Mouse (Mus musculus) midbrain, embryonic 15.5 days (tissue): ENCODE results near the gene Timp2. TPM values are rescaled to one million over a fixed set of nuclear protein-coding genes. Genes with fewer than 3 reads are reported as not detected.
A peak's percentile ranks its signal among the peaks of the same experiment; 100 is the strongest.
"Not testable (repeated sequence)": the region's sequence is repeated elsewhere in the genome, so short reads cannot be mapped to it uniquely, and the experiment has no call there.

Source experiments
- ATAC-seq: fragments of 200-750 bp; cut with Nextera tagmentation; replicated peaks from 2 replicates; pipeline ENCODE4 v1.8.0; 2017; ENCODE audit warnings: moderate TSS enrichment
- H3K27ac ChIP-seq: fragments of 300-500 bp; sonication (generic); 2 replicates; pipeline ENCODE4 v1.5.1; 2015; ENCODE audit warnings: mild to moderate bottlenecking, inconsistent platforms
- H3K27me3 ChIP-seq: fragments of 300-500 bp; sonication (generic); replicated peaks from 2 replicates; pipeline ENCODE4 v1.6.1; 2015; ENCODE audit warnings: inconsistent platforms
- H3K36me3 ChIP-seq: fragments of 300-500 bp; sonication (generic); replicated peaks from 2 replicates; pipeline ENCODE4 v1.6.1; 2015; ENCODE audit warnings: inconsistent platforms
- H3K4me1 ChIP-seq: fragments of 300-500 bp; sonication (generic); 2 replicates; pipeline ENCODE4 v1.6.1; 2015; ENCODE audit warnings: inconsistent platforms
- H3K4me2 ChIP-seq: fragments of 300-500 bp; sonication (generic); 2 replicates; pipeline ENCODE4 v1.6.1; 2015; ENCODE audit warnings: inconsistent platforms, mild to moderate bottlenecking, moderate library complexity
- H3K4me3 ChIP-seq: fragments of 300-500 bp; sonication (generic); 2 replicates; pipeline ENCODE4 v1.5.1; 2015; ENCODE audit warnings: mild to moderate bottlenecking, inconsistent platforms
- H3K9ac ChIP-seq: fragments of 300-500 bp; sonication (generic); 2 replicates; pipeline ENCODE4 v1.6.1; 2015; ENCODE audit warnings: mild to moderate bottlenecking, inconsistent platforms
- H3K9me3 ChIP-seq: fragments of 300-500 bp; sonication (generic); 2 replicates; pipeline ENCODE4 v1.6.1; 2016; ENCODE audit warnings: inconsistent platforms
- WGBS: fragments of 180-500 bp; shearing (Covaris S2); methylation state at CpG from one replicate; pipeline ENCODE4 v1.1.7; 2015; ENCODE audit warnings: mixed read lengths; 5-methylcytosine and 5-hydroxymethylcytosine counted together
- polyA plus RNA-seq: library from polyadenylated mRNA; unstranded; fragments of >200 nt; fragmentation: Nextera tagmentation; extraction: Ambion mirVana; gene quantifications from 2 replicates; pipeline ENCODE4 v1.2.1, GENCODE M21; 2015

Timp2 gene
- polyA plus RNA-seq, 1 experiment from 2014 or later: 83.6 TPM

- H3K36me3 ChIP-seq: peaks cover 14% of the 10 kb centered on the region; the same call in 1 of the 2 replicates
- not testable (repeated sequence) for H3K9me3 ChIP-seq, ATAC-seq, H3K9ac ChIP-seq, H3K4me3 ChIP-seq, H3K4me1 ChIP-seq, H3K4me2 ChIP-seq, H3K27ac ChIP-seq, H3K27me3 ChIP-seq
- WGBS: 95% methylated on average over 4 of the region's 4 CpGs
These were observed 51.6 kb downstream of the Timp2 start for GRCm38 (mm10) chr11:118303959-118304358.

- Histone ChIP-seq H3K36me3 (0 out of 2 replicates have a peak, but pooled peaks cover 5% of the 10 kb centered on the region), H3K9ac (no peak overlapping the region), H3K27ac (no peak overlapping the region), H3K27me3 (no peaks in the 10 kb centered on the region), H3K4me3 (no peak overlapping the region), H3K4me2 (no peak overlapping the region), H3K9me3 (no peaks in the 10 kb centered on the region), H3K4me1 (0 out of 2 replicates have a peak, but pooled peaks cover 3% of the 10 kb centered on the region)
- 74% methylated on average over 2 of the region's 2 CpGs for WGBS
- no peak for ATAC-seq
These were observed 56.7 kb downstream of the Timp2 start for GRCm38 (mm10) chr11:118298810-118299209.

DNA sequence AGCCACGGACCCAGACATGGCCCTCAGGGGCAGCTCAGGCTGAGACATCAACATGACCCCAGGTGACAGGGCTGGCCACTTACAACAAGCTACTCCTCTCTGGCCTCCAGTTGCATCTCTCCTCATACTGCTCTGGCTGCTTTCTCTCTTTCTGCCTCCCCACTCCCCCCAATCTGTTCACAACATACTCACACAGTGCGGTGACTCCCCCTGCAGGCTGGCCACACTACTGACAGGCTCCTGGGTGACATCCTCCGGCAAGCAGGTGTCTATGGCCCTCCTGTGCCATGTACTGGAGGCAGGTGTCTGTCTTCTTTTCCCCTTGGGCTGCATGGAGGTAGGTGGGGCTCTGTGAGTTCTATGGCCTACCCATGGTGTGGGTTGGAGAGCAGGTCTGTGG lies 57.6 kb downstream of the Timp2 start:
- Histone ChIP-seq H3K9ac (no peak overlapping the region), H3K27ac (no peak overlapping the region), H3K4me1 (0 out of 2 replicates have a peak, but pooled peaks cover 3% of the 10 kb centered on the region), H3K4me3 (no peak overlapping the region), H3K4me2 (no peak overlapping the region), H3K27me3 (no peaks in the 10 kb centered on the region), H3K9me3 (no peaks in the 10 kb centered on the region), H3K36me3 (no peaks in the 10 kb centered on the region)
- 83% methylated on average over 3 of the region's 3 CpGs for WGBS
- no peak for ATAC-seq

DNA sequence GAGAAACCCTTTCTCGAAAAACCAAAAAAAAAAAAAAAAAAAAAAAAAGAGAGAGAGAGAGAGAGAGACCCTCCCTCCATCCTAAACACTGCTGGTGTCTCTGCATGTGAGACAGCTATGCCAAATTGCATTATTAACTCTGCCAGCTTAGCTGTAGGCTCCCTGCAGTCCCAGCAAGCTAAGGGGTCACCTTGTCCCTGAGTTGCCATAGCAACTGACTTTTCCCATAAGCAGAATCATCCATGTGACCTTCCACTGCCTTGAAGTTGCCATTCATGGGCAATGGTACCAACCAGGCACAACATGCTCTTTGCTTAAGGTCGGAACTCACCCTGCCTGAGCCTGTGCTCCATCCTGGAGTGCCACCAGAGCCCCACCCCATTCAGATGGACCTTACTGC lies 60.5 kb downstream of the Timp2 start:
- H3K36me3 ChIP-seq: no peaks in the 10 kb centered on the region
- no peak for ATAC-seq
- no peak overlapping the region for H3K9ac ChIP-seq
- no peaks in the 10 kb centered on the region for H3K9me3 ChIP-seq
- H3K4me2 ChIP-seq: no peak overlapping the region
- no peaks in the 10 kb centered on the region for H3K27me3 ChIP-seq
- 72% methylated on average over 2 of the region's 2 CpGs for WGBS
- peak overlapping the region; percentile 39; the same call in 1 of the 2 replicates for H3K27ac ChIP-seq
- peaks cover 12% of the 10 kb centered on the region for H3K4me1 ChIP-seq
- no peak overlapping the region for H3K4me3 ChIP-seq

GRCm38 (mm10) chr11:118292671-118293070 lies 62.9 kb downstream of the Timp2 start:
- no peaks in the 10 kb centered on the region for H3K36me3 ChIP-seq
- H3K4me3 ChIP-seq: no peak overlapping the region
- H3K9me3 ChIP-seq: no peaks in the 10 kb centered on the region
- WGBS: 56% methylated on average over 6 of the region's 6 CpGs
- no peak overlapping the region for H3K4me2 ChIP-seq
- peaks cover 27% of the 10 kb centered on the region for H3K4me1 ChIP-seq
- ATAC-seq: no peak
- H3K27me3 ChIP-seq: no peaks in the 10 kb centered on the region
- no peak overlapping the region for H3K27ac ChIP-seq
- H3K9ac ChIP-seq: no peak overlapping the region

DNA sequence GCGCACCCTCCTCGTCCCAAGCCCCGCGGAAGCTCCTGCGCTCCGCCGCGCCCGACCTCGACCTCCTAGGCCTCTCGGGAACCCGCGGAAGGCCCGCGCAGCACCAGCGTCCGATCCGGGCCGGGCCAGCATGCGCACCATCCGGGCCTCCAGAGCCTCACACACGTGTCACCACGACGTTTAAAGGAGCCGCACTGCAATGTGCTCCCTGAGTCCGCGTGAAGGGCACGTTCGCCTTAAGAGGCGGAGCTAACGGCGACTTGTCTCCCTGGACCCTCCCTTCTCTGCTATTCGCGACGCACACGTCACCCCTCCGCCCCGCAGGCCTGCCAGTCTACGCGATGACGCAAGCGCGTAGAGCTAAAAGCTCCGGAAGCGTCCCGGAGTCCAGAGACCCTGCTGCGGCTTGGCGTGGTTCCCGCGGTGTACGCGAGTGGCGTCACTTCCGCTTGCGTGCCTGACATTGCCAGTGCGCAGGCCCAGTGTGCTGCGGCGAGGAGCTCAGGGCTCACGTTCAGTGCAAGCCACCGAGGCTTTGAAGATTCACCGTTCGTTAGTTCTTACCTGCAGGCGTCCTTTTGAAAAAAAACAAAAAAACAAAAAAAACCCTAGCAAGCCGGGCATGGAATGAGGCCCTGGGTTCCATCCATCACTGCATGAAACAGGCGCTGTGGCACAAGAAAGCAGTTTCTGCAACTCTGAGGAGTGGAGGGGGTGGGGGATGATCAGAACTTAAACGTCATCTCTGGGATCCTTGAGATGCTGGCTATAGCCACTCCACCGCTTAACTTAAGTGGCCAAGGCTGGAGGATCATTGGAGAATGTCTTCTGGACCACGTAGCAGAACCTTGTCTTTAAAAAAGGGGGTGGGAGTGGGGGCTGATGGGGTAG lies 65.3 kb downstream of the Timp2 start, which contains the start of gene Usp36:
Usp36 (minus strand) TSS at position 246 of the 891 bp plus-strand sequence.
- ATAC-seq: peak; percentile 99
- Histone ChIP-seq H3K4me2 (peak within 1 kb of the TSS; percentile 91), H3K36me3 (peaks cover 13% of the 10 kb centered on the region), H3K9ac (peak within 1 kb of the TSS; percentile 90), H3K4me3 (peak within 1 kb of the TSS; percentile 90), H3K27me3 (no peaks in the 10 kb centered on the region), H3K4me1 (peaks cover 28% of the 10 kb centered on the region), H3K27ac (peak within 1 kb of the TSS; percentile 94), H3K9me3 (no peaks in the 10 kb centered on the region)
- WGBS: under 1% methylated on average over 68 of the region's 68 CpGs

- H3K4me3 ChIP-seq: peak overlapping the region; percentile 90
- peaks cover 20% of the 10 kb centered on the region for H3K36me3 ChIP-seq
- H3K9me3 ChIP-seq: no peaks in the 10 kb centered on the region
- H3K4me2 ChIP-seq: peak overlapping the region; percentile 88
- H3K27ac ChIP-seq: peak overlapping the region; percentile 85
- peak; percentile 35 for ATAC-seq
- H3K27me3 ChIP-seq: no peaks in the 10 kb centered on the region
- WGBS: under 1% methylated on average over 22 of the region's 22 CpGs
- peaks cover 27% of the 10 kb centered on the region for H3K4me1 ChIP-seq
- H3K9ac ChIP-seq: peak overlapping the region; percentile 90
These were observed 66.0 kb downstream of the Timp2 start for GRCm38 (mm10) chr11:118289562-118289961.

- Histone ChIP-seq H3K4me2 (peak overlapping the region; percentile 88), H3K27ac (peak overlapping the region; percentile 85), H3K9me3 (no peaks in the 10 kb centered on the region), H3K9ac (peak overlapping the region; percentile 90), H3K4me3 (peak overlapping the region; percentile 90), H3K27me3 (no peaks in the 10 kb centered on the region), H3K4me1 (peaks cover 27% of the 10 kb centered on the region), H3K36me3 (peaks cover 23% of the 10 kb centered on the region)
- WGBS: 2% methylated on average over 16 of the region's 16 CpGs
- ATAC-seq: no peak
These were observed 66.5 kb downstream of the Timp2 start for GRCm38 (mm10) chr11:118289037-118289511.

DNA sequence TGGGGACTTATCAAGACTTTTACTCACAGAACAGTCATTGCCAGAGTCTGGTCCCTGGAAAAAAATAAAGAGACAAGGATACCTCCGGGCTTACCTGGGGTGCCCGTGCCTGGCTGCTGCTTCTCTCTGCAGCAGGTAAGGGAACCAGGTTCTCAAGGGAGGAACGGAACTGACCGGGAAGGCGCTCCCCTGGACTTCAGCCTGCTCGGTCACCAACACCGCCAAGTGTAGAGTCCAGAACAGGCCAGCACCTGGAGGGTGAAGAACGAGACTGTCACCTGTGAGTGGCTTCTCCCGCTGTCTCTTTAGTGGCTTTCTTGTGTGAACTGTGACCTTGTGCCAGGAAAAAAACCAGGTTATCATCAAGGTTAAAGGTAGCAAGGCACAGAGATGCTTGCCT lies 68.0 kb downstream of the Timp2 start:
- no peak for ATAC-seq
- H3K4me3 ChIP-seq: no peak overlapping the region
- H3K9me3 ChIP-seq: no peaks in the 10 kb centered on the region
- H3K36me3 ChIP-seq: peaks cover 31% of the 10 kb centered on the region
- H3K27me3 ChIP-seq: no peaks in the 10 kb centered on the region
- WGBS: 96% methylated on average over 9 of the region's 9 CpGs
- H3K27ac ChIP-seq: no peak overlapping the region
- H3K4me1 ChIP-seq: peaks cover 27% of the 10 kb centered on the region
- H3K9ac ChIP-seq: no peak overlapping the region
- H3K4me2 ChIP-seq: no peak overlapping the region

DNA sequence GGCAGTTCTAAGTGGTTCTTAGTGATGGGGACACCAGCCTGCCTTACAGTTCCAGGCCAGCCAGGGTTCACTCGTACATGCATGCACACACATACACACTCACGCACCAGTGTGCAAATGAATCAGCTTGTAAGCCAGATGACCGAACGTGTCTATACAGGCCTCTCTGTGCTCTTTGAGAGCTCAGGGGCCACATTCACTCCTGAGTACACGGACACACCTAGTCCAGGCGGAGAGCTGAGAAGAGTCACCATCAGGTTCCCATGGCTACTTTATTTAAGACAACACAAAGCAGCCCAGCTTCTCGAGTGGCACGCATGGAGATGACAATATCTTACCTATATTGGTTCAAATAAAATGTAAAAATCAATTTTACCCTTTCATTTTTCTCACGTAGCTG lies 69.1 kb downstream of the Timp2 start:
- no peak for ATAC-seq
- WGBS: 98% methylated on average over 9 of the region's 9 CpGs
- Histone ChIP-seq H3K36me3 (peaks cover 42% of the 10 kb centered on the region), H3K9ac (no peak overlapping the region), H3K4me1 (peaks cover 27% of the 10 kb centered on the region), H3K27ac (no peak overlapping the region), H3K27me3 (no peaks in the 10 kb centered on the region), H3K9me3 (no peaks in the 10 kb centered on the region), H3K4me3 (no peak overlapping the region), H3K4me2 (no peak overlapping the region)

GRCm38 (mm10) chr11:118285791-118286190 lies 69.7 kb downstream of the Timp2 start:
- H3K27ac ChIP-seq: no peak overlapping the region
- no peak overlapping the region for H3K4me3 ChIP-seq
- H3K36me3 ChIP-seq: peaks cover 43% of the 10 kb centered on the region
- H3K4me1 ChIP-seq: peaks cover 22% of the 10 kb centered on the region
- no peak overlapping the region for H3K9ac ChIP-seq
- 92% methylated on average over 13 of the region's 13 CpGs for WGBS
- H3K4me2 ChIP-seq: no peak overlapping the region
- H3K27me3 ChIP-seq: no peaks in the 10 kb centered on the region
- no peak for ATAC-seq
- H3K9me3 ChIP-seq: no peaks in the 10 kb centered on the region

- Histone ChIP-seq H3K4me1 (no peaks in the 10 kb centered on the region), H3K4me2 (no peak overlapping the region), H3K9ac (no peak overlapping the region), H3K4me3 (no peak overlapping the region), H3K27me3 (no peaks in the 10 kb centered on the region), H3K27ac (no peak overlapping the region), H3K9me3 (no peaks in the 10 kb centered on the region), H3K36me3 (peaks cover 73% of the 10 kb centered on the region)
- WGBS: 96% methylated on average over 3 of the region's 3 CpGs
- ATAC-seq: no peak
These were observed 75.3 kb downstream of the Timp2 start for GRCm38 (mm10) chr11:118280218-118280617.
